ENCODE assay signal across 25 mouse cellular contexts in genomic region chr17:3212105-3212504, GRCm38 (mm10).
A peak's percentile ranks its signal among the peaks of the same experiment; 100 is the strongest.
DNase-seq lines count a peak whose midpoint lies in the region; ATAC-seq and TF ChIP-seq lines count a peak whose summit lies in the region.
"Had no signal": no experiment of that assay in that cellular context is flagged by ENCODE, and none has a peak within 500 bp of the region (broad histone marks: within the 10 kb centered on the region; RNA-seq: fewer than 3 reads in every experiment).

No protein-coding gene starts in this region.

- peaks cover 33% of the 10 kb centered on the region for H3K36me3 ChIP-seq in forebrain, embryonic 14.5 days (ENCODE audit: control insufficient read depth, insufficient read depth, low read length)
- peaks cover 44% of the 10 kb centered on the region for H3K36me3 ChIP-seq in forebrain, embryonic 13.5 days (ENCODE audit: poor library complexity, severe bottlenecking)
- H3K36me3 ChIP-seq in forebrain, postnatal 0 days (ENCODE audit: insufficient read depth): peaks cover 10% of the 10 kb centered on the region; the same call in 1 of the 2 replicates
- peaks cover 6% of the 10 kb centered on the region; the same call in 1 of the 2 replicates for H3K36me3 ChIP-seq in forebrain, embryonic 15.5 days
- H3K36me3 ChIP-seq in neural tube, embryonic 15.5 days: peaks cover 8% of the 10 kb centered on the region; the same call in 1 of the 2 replicates

- WGBS in forebrain, embryonic 14.5 days: 85% methylated on average over 4 of the region's 4 CpGs
- WGBS in forebrain, embryonic 13.5 days: 87% methylated on average over 4 of the region's 4 CpGs
- 59% methylated on average over 4 of the region's 4 CpGs for WGBS in forebrain, postnatal 0 days
- WGBS in forebrain, embryonic 15.5 days: 68% methylated on average over 4 of the region's 4 CpGs
- 56% methylated on average over 4 of the region's 4 CpGs for WGBS in neural tube, embryonic 15.5 days

- H3K27me3 ChIP-seq in forebrain, embryonic 14.5 days (replicated peaks; ENCODE audit: control insufficient read depth, insufficient read depth, low read length): no peaks in the 10 kb centered on the region
- H3K27me3 ChIP-seq in forebrain, embryonic 13.5 days: no peaks in the 10 kb centered on the region
- H3K27me3 ChIP-seq in forebrain, postnatal 0 days (ENCODE audit: insufficient read depth, low read length): no peaks in the 10 kb centered on the region
- H3K27me3 ChIP-seq in forebrain, embryonic 15.5 days: no peaks in the 10 kb centered on the region
- no peaks in the 10 kb centered on the region for H3K27me3 ChIP-seq in neural tube, embryonic 15.5 days (replicated peaks)
- H3K27me3 ChIP-seq: CH12.LX; embryonic facial prominence, embryonic 12.5 days; forebrain, embryonic 12.5 days; Patski had no signal

- no peak for TF ChIP-seq CTCF in forebrain, postnatal 0 days (IDR thresholded peaks at IDR 0.05; ENCODE audit: low read depth)
- no peak for TF ChIP-seq CTCF in layer of hippocampus, adult 2 months (conservative IDR thresholded peaks at IDR 0.05)

- peak; percentile 22 for DNase-seq in forebrain, embryonic 14.5 days (ENCODE audit: low spot score)
- DNase-seq in forebrain, postnatal 0 days: no peak
- DNase-seq in layer of hippocampus, adult 2 months (ENCODE audit: low spot score in 2 of 2): peak in 1 of 2 experiments; percentile 53
- DNase-seq in layer of hippocampus, postnatal 10 days (ENCODE audit: low spot score in 2 of 2): no peak
- no peak for DNase-seq in neural tube, embryonic 10.5 days (ENCODE audit: extremely low spot score, low spot score)
- DNase-seq: adrenal gland, adult 8-10 months; adrenal gland, postnatal 14 days; adrenal gland, postnatal 36 days; B cell, adult 2 months; cerebellum, adult 11-12 months; cerebellum, adult 2 months; cerebellum, adult 9-10 months; cerebellum, postnatal 10 days; cerebellum, postnatal 25 days had no signal

- H3K9ac ChIP-seq in forebrain, embryonic 14.5 days (ENCODE audit: low read length): no peak overlapping the region
- no peak overlapping the region for H3K9ac ChIP-seq in forebrain, embryonic 13.5 days
- H3K9ac ChIP-seq in forebrain, postnatal 0 days: no peak overlapping the region
- H3K9ac ChIP-seq in forebrain, embryonic 15.5 days (replicated peaks): no peak overlapping the region
- no peak overlapping the region for H3K9ac ChIP-seq in neural tube, embryonic 15.5 days (replicated peaks)
- H3K9ac ChIP-seq: embryonic facial prominence, embryonic 12.5 days; forebrain, embryonic 12.5 days had no signal

- no peak overlapping the region for H3K4me3 ChIP-seq in forebrain, embryonic 14.5 days (ENCODE audit: low read depth, low read length)
- no peak overlapping the region for H3K4me3 ChIP-seq in forebrain, embryonic 13.5 days
- H3K4me3 ChIP-seq in forebrain, postnatal 0 days (ENCODE audit: low read depth, low read length): no peak overlapping the region
- H3K4me3 ChIP-seq in forebrain, embryonic 15.5 days: no peak overlapping the region
- H3K4me3 ChIP-seq in layer of hippocampus, adult 2 months: no peak overlapping the region
- no peak overlapping the region for H3K4me3 ChIP-seq in neural tube, embryonic 15.5 days (replicated peaks)
- H3K4me3 ChIP-seq: embryonic facial prominence, embryonic 10.5 days; embryonic facial prominence, embryonic 12.5 days; forebrain, embryonic 12.5 days had no signal

- no peak for ATAC-seq in forebrain, embryonic 14.5 days
- ATAC-seq in forebrain, embryonic 13.5 days: no peak
- peak; percentile 36; the same call in 1 of the 2 replicates for ATAC-seq in forebrain, postnatal 0 days
- ATAC-seq in forebrain, embryonic 15.5 days (replicated peaks): no peak
- peak; percentile 32; the same call in 1 of the 2 replicates for ATAC-seq in neural tube, embryonic 15.5 days (ENCODE audit: low FRiP score)
- ATAC-seq: activated CD4-positive, CD25-positive, alpha-beta regulatory T cell, adult 4 months; CD4-positive, CD25-positive, alpha-beta regulatory T cell, adult 4 months; Patski had no signal

- H3K9me3 ChIP-seq in forebrain, embryonic 14.5 days (replicated peaks; ENCODE audit: control insufficient read depth, low read length): no peaks in the 10 kb centered on the region
- no peaks in the 10 kb centered on the region for H3K9me3 ChIP-seq in forebrain, embryonic 13.5 days (replicated peaks)
- H3K9me3 ChIP-seq in forebrain, postnatal 0 days (ENCODE audit: low read length): no peaks in the 10 kb centered on the region
- no peaks in the 10 kb centered on the region for H3K9me3 ChIP-seq in forebrain, embryonic 15.5 days
- H3K9me3 ChIP-seq in neural tube, embryonic 15.5 days (replicated peaks): no peaks in the 10 kb centered on the region
- H3K9me3 ChIP-seq: embryonic facial prominence, embryonic 10.5 days; embryonic facial prominence, embryonic 12.5 days; forebrain, embryonic 12.5 days; G1E had no signal

- H3K4me1 ChIP-seq in forebrain, embryonic 14.5 days (ENCODE audit: control insufficient read depth, insufficient read depth, low read length): no peaks in the 10 kb centered on the region
- no peaks in the 10 kb centered on the region for H3K4me1 ChIP-seq in forebrain, embryonic 13.5 days
- no peaks in the 10 kb centered on the region for H3K4me1 ChIP-seq in forebrain, postnatal 0 days (ENCODE audit: insufficient read depth)
- H3K4me1 ChIP-seq in forebrain, embryonic 15.5 days: peaks cover 7% of the 10 kb centered on the region; the same call in 1 of the 2 replicates
- H3K4me1 ChIP-seq in neural tube, embryonic 15.5 days: peaks cover 23% of the 10 kb centered on the region
- H3K4me1 ChIP-seq: forebrain, embryonic 12.5 days had no signal

- H3K27ac ChIP-seq in forebrain, embryonic 14.5 days (ENCODE audit: low read depth, low read length): no peak overlapping the region
- H3K27ac ChIP-seq in forebrain, embryonic 13.5 days: no peak overlapping the region
- H3K27ac ChIP-seq in forebrain, postnatal 0 days (ENCODE audit: low read depth, low read length): no peak overlapping the region
- no peak overlapping the region for H3K27ac ChIP-seq in forebrain, embryonic 15.5 days (replicated peaks)
- peak overlapping the region; percentile 46; the same call in 1 of the 2 replicates for H3K27ac ChIP-seq in layer of hippocampus, adult 2 months
- no peak overlapping the region for H3K27ac ChIP-seq in neural tube, embryonic 15.5 days (replicated peaks)
- H3K27ac ChIP-seq: embryonic facial prominence, embryonic 10.5 days; embryonic facial prominence, embryonic 12.5 days; forebrain, embryonic 12.5 days had no signal

- H3K4me2 ChIP-seq in forebrain, embryonic 14.5 days (ENCODE audit: low read length): no peak overlapping the region
- no peak overlapping the region for H3K4me2 ChIP-seq in forebrain, embryonic 13.5 days
- H3K4me2 ChIP-seq in forebrain, postnatal 0 days (ENCODE audit: low read depth): no peak overlapping the region
- H3K4me2 ChIP-seq in forebrain, embryonic 15.5 days (replicated peaks): no peak overlapping the region
- H3K4me2 ChIP-seq in neural tube, embryonic 15.5 days: no peak overlapping the region
- H3K4me2 ChIP-seq: embryonic facial prominence, embryonic 12.5 days; forebrain, embryonic 12.5 days had no signal

Comparison
In these comparisons a context has a peak if more than half of its experiments do, and no peak if none do; other contexts are left out.
1. ATAC-seq: peak in forebrain, postnatal 0 days (single experiment) and neural tube, embryonic 15.5 days (single experiment); none in forebrain, embryonic 14.5 days (single experiment), forebrain, embryonic 13.5 days (single experiment) and forebrain, embryonic 15.5 days (single experiment).